Mouse (Mus musculus): ENCODE measurements at regions not wholly inside any gene's neighbourhood (a gene's known extent, or its start where the extent isn't known, plus 50 kb on each side); places are given as distances from the start of the nearest gene placed in this dataset.

DNA sequence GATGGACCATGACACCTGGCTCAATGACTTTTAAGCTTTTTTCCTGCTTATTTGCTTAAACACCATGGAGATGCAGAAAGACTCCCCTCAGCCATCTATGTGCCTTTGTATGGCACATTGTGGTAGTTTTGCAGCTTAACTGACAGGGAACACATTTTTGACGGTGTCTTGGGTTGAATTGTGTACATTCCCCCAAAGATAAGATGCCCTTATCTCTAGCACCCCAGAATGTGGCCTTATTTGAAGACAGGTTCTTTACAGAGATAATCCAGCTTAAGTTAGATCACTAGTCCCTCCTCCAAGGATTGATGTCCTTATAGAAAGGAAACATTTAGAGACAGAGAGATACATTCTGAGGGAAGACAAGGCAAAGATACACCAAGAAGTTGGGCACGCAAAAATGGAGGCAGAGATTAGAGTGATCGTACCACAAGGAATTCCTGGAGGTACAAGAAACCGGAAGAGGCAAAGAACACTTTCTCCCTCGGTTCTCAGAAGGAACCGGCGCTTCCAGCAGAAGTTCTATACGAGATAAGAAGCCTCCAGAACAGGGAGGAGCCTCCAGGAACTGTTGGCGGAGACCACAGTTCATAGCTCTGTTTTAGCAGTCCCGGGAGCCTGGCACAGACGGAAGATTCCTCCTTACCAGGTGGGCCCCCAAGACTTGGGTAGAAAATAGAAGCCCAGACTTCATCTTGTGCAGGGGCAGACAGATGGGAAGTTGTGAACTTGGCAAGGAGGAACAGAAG lies 58.8 kb upstream of the Acsl1 start:
- ATAC-seq (ENCODE audit: poor library complexity, severe bottlenecking): no peak

- no peak for ATAC-seq (ENCODE audit: poor library complexity, severe bottlenecking)
Observed at GRCm38 (mm10) chr8:46413349-46414024, 57.4 kb upstream of the Acsl1 start.

DNA sequence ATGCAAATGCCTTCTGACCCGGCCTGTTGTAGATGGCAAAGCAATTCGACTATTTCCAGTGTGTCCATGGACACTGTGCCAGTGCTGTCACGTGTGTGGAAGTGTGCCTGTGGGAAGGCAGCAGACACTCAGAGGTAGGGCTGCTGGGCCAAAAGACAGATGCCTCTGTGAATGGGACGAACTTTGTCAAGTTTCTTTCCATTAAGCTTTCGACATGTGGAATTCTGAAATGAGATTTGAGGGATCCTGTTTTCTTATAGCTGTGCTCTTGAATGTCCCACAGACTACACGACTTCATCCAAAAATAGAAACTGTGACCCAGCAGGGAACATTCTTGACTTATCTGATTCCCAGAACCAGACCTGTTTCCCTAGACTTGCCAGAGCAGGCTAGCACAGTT lies 56.0 kb upstream of the Acsl1 start:
- ATAC-seq (ENCODE audit: poor library complexity, severe bottlenecking): no peak

GRCm38 (mm10) chr8:46419402-46419801 lies 51.4 kb upstream of the Acsl1 start:
- peak; percentile 76 for ATAC-seq (ENCODE audit: poor library complexity, severe bottlenecking)

DNA sequence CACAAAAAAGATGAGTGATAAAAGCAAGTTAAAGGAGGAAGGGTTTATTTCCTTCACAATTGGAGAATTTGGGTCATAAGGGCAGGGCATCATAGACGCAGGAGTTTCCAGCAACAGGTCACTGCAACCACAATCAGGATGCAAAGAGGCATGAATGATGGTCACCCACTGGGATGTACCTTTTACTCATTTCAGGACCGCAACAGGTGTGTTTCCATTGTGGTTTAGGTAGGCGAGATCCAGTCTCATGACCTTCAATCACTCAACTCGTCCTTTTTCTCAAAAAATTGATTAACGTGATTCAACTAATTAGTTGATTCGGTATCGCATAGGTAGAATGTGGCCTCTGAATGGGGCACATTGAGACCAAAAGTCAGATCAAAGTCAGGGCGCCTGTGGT lies 50.4 kb upstream of the Acsl1 start:
- no peak for ATAC-seq (ENCODE audit: poor library complexity, severe bottlenecking)
